Mouse (Mus musculus): ENCODE results near the gene P2rx5.

Gene P2rx5

DNA sequence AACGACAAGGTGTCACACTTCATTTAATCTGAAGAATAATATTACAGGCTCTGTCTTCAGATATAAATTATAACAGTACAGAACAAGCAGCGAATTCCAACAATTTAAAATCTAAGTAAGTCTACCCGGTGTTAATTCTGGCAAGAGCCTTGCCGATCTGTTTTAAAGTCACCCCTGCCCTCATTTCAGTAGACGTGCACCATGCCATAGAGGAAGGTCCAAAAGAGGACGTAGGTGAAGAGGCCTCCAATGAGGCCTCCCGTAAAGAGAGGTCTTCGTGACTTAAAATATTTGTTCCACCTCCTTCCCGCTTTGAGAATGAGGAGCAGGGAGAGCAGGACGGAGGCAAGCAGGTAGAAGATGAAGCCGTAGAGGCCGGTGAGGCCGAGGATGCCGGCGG lies 16.0 kb downstream of the P2rx5 start:
- no peak for DNase-seq

DNA sequence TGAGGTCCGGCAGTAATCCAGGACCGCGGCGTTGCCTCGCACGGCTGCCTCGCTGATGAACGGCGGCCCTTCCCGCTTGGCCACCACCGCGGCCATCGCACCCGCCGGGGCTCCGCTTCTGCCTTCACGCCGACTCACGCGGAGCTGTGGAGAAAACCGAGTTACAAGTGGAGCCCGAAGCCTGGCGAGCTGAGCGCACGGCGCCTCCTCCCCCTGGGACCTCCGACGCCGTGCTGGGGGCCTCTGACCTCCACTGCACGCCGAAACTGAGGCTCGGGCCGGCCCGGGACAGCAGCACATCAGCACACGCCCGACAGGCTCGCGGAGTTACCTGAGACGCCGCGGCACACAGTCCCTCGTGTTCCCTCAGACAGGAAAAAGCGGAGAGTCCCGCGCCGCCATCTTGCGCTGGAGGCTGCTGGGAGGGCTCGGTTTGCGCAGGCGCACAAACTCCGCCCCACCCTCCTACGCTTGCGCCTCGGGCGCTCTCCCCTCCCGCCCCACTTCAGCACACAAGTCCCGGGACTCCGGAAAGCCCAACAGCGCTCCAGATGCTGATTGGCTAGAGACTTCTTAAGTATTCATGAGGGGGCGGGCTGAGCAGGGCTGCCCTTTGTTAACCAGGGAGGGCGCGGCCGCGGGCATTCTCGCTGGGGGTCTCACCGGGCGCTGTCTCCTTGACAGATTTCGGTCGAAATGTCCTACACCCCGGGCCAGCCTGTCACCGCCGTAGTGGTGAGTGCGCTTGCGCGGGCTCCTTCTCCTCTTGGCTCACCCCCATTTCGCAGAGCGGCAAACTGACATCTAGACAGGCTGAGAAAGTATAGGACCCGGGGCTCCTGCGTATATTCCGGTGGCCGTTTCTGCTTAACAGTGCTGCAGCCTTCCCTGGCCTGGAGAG lies 16.6 kb downstream of the P2rx5 start, which contains the start of the genes Emc6 and Tax1bp3:
TSS of gene Emc6 (minus strand) at position 430 of the 901 bp plus-strand sequence.
TSS of gene Tax1bp3 (plus strand) at position 476 of the 901 bp plus-strand sequence.
- peak; percentile 96 for DNase-seq

DNA sequence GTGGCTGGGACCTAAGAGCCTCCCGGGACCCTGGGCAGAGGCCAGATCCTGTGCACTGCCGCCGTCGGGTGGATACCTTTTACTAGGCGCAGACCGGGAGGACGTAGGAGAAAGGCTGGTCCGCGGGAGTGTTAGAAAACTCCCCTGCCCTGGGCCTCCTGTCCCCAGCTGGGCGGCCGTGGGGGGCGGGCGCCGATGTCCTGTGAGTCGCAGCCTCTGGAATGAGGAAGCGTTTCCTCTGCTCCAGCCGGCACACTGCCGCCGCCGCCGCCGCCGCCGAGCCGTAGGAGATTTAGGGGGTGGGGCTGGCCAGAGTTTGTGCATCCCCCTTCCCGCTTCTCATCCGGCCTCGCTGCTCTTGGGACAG lies 17.3 kb downstream of the P2rx5 start:
- peak; percentile 30 for DNase-seq

DNA sequence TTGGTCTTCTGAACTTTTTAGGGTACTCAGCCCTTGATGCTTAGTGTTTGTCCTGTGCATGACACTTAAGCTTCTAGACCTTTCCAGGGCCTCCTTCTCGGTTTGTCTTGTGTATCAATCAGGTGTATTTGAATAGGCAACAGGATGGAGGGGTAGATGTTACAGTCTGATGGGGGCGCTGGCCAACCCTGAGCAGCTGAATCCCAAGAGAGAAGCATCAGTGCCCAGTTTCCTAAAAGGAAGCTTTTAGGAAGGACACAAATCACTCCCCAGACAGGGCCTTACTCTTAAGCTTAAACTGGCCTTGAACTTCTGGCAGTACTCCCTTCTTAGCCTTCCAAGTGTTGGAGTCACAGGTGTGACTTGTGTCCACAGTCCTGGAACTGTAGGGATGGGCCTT lies 17.7 kb downstream of the P2rx5 start:
- no peak for DNase-seq

DNA sequence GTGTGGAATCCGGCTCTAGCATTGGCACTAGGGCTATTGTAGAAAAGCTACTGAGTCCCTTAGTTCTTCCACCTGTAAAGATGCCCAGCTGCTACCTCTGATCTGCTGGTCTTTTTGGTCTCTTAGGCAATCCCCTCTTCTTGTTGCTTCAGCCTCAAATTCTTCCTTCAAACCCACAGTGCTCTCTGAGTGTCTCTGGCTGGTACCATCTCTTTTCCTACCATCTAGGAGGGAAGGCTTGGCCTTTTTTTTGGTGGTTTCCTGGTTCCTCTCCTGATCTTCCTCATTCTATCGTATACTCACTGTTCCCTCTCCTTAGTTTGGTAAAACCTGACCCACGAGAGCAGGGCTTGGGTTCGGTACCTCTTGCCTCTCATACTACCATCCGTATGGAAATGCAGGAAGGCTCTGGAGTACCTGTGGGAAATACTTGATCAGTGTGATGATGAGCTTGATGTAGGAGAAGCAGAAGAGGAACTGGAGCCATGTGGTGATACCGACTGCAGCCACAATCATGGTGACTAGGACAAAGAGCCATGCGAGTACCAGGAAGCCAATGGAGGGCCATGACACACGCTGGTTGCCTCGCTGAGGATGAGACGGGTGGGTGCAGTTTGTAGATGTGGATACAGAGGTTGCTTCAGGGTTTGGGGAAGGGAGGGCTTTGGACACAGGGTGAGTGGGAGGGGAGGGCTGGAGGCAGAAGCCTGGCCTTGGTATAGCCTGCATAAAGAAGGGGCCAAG lies 25.8 kb downstream of the P2rx5 start:
- no peak for DNase-seq

DNA sequence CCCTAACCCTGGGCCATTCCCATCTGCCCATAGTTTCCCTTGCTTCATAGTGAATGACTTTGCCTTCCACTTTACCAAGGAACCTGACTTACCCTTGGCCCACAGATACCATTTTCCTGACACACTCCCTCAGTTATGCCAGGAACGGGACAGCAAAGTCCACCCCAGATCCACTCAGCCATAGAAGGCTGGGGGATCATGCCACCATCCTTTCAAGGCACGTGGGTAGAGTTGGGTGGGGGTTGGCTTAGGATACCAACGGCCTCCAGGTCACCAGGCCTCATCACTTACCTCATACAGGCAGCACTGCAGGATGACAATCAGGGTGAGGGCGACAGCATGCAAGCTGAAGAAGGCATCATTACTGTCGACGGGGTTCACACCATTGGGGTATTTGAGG lies 27.0 kb downstream of the P2rx5 start:
- DNase-seq: no peak

DNA sequence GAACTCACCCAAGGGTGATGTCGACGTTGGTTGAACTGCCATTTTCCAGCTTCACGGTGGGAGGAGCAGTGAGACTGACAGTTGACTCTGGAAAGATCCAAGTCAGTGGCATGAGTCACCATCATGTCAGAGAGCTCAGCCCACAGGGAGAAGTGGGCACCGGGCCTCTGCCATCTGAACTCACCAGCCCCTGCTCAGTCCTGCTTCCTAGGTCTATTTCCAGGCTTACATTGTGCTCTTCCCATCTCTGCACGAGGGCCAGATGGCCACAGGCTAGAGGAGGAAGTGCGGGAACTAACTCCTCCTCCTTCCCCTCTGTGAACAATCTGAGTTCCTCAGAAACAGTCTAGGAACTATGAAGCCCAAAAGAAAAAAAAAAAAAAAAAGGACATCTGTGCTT lies 32.8 kb downstream of the P2rx5 start:
- peak; percentile 25 for DNase-seq

DNA sequence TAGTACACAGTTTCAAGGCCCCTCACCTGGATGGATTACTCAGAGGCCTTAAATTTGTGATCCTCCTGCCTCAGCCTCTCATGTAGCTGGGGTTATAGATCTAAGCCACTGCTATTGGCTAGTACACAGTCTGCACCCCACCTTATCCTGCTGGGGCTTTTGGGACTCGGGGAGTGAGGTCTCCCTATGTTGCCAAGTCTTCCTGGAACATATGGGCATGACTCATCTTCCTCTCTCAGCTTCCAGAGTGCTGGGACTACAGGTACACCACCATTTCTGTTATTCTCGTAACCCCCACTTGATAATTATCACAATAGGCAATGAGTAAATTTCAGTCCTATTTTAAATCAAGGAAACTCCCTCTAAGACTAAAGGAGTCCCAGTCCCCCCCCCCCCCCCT lies 34.2 kb downstream of the P2rx5 start:
- peak; percentile 21 for DNase-seq

DNA sequence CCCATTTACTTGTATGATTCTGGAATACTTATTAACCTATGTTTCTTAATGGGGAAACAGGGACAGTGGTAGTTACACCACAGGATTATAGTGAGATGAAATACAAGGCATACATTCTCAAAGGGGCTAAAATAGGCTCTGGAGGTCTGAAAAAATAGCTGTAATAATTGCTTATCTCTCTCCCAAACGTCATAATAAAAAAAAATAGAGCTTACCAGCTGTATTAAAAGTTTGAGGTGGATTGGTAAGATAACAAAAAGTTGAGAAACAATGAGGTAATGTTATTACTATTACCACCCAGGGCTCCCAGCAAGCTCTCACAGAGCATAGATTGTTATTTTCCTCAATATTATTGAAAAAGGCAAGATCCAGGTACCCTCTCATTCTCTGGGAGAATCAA lies 38.0 kb downstream of the P2rx5 start:
- no peak for DNase-seq

DNA sequence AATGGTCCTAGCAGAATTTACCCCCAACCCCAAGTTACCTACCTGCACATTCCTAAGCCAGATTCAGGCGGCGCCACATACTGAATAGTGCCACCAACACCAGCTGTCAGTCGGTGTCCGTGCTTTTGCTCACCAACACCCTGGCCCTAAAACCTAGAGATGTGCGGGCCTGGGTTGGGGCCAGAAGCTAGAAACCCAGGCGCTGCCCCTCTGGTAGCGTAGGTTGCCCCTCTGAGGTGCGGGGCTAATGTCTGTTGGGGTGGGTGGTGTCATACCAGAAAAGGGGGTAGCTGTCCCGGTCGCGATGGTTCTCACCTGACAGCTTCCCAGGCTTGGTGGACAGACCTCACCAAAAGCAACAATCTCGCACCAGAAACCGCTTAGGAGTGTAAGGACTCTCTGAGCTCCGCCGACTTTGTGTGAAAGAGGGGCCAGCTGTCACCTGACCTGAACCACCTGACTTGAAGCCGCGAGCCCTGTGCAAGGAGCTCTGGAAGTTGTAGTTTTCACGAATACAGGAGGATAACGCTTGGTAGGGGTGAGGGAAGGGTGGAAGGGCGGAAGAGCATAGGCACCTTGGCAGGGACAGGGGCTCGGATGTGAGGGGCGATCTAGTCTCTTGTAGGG lies 38.5 kb downstream of the P2rx5 start, which contains the start of gene Ctns:
TSS of gene Ctns (minus strand) at position 440 of the 627 bp plus-strand sequence.
- DNase-seq: peak; percentile 91

DNA sequence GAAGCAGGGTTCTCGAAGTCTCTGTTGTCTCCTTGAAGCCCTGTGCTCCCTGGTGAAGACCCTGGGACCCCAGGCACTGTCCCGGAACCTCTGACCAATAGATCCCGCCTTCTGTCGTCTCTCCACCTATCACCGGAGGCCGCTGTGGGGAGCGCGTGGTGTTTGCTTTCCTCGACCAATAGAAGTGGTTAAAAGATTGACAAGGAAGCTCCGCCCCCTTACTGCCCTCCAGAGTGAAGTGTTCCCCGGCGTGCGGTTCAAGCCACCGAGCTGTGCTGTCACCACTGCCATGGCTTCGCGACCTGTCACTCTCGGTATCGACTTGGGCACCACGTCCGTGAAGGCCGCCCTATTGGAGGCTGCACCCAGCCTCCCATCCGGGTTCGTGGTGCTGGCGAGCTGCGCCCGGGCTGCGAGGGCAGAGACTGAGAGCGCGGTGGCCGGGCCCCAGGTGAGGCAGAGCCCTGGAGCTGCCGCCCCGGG lies 39.0 kb downstream of the P2rx5 start, which contains the start of gene Shpk:
TSS of gene Shpk (plus strand) at position 231 of the 483 bp plus-strand sequence.
- peak; percentile 96 for DNase-seq

DNA sequence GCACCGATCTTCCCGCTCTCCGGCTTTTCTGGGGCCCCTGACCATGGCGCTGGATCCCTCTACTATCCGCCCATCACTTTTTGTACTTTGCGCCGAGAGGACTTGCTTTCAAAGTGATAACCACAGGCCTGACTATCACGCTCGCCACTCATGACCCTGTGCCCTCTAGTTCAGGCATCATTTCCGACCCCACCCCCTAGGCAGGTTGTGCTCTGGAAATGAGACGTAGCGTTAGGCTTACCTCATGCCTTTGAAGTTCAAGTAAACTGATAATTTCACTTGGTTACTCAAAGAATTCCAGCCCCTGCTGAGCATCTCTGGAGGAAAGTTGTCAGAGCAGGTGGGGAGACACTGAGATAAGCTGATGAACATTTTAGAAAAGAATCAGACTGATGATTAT lies 39.7 kb downstream of the P2rx5 start:
- DNase-seq: no peak

DNA sequence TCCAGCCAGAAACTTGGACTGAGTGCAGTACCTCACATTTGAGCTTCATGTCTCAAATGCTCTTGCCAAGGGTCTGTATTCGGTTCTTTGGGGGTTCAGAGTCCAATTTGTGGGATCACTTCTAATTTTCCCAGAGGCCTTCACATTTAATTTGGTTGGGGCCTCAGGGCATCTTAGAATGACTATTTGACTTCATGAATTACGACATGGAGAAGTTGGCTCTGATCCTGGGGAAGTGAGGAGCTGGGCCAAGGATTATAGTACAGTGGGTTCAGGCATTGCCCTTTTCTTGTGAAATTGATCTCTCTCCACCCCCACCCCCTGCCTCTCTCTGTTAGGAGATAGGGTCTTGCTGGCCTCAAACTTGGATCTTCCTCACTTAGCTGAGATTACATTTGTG lies 40.8 kb downstream of the P2rx5 start:
- DNase-seq: no peak

DNA sequence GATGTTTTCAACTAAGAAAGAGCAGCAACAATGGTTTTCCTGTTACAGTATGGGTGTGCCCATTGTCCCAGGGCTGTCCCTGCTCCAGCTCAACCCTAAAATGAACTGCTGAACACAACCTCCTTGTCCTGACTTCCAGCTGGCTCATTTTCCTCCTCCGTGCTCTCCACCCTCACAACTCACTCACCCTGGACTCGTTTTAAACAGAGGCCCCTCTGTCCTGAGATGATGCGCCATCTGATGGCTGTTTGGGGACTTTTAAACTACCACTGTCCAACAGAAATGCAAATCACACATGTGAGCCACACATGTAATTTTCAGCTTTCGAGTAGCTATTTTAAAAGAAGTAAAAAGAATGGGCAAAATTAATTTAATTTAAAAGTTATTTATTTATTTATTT lies 41.4 kb downstream of the P2rx5 start:
- no peak for DNase-seq

DNA sequence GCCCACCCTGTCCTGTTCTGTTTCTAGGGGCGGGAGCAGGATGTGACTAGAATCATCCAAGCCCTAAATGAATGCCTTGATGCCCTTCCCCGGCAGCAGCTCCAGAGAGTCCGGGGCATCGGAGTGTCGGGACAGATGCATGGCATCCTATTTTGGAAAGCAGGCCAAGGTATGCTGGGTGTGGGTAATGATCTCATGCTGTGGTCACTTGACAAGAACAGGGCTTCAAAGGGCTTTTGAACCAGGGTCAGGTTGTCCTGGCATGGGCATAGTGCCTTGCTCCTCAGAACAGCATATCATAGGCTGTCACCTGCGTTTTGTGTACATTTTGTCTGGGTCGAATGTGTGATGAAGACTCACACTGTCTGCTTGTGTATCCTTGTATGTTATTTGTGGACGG lies 43.7 kb downstream of the P2rx5 start:
- DNase-seq: no peak

DNA sequence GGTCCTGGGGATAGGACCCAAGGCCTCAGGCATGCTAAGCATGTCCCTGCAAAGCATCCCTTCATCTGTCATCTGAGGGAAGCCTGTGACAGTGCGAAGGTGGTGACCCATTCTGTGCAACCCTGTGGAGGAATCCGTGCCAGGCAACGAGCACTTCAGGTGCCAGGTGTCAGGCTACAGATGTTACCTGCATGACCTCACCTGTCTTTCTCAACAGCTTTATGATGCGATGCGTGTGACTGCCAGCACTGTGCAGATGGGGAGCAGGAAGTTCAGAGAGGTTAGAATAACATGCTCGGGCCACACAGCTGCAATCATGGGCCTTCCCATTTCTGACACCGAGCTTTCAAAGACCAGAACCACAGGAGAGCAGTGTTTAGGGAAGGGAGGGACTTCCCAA lies 45.0 kb downstream of the P2rx5 start:
- DNase-seq: no peak

DNA sequence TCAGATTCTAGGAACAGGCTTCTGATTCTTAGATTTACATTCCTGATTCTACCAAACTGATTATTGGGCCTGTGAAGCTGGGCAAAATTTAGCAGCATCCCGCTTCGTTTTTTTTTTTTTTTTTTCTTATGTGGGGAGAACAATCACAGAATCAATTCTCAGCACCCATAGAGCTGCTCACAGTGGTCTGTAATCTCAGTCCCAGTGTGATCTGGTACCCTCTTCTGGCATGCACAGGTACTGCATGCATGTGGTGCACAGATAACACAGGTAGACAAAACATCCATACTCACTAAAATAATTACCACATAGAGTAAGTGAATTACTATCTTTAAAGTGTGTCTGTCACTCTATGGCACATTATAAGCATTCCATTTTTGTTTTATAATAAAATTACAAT lies 47.4 kb downstream of the P2rx5 start:
- DNase-seq: no peak

DNA sequence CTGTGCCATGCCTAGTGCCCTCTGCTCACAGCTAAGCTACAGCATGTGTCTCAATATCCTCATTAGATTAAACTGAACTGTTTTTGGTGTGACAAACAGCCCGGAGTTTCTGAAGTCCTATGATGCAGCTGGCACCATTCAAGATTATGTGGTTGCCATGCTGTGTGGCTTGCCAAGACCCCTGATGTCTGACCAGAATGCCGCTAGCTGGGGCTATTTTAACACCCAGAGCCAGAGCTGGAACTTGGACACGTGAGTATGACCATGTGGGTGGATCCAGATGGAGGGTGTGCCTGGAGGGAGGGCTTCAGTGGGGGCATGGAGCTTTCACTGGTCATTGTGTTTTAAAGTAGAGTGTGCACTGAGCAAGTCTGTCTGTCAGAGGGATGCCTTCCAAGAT lies 53.7 kb downstream of the P2rx5 start:
- no peak for DNase-seq

DNA sequence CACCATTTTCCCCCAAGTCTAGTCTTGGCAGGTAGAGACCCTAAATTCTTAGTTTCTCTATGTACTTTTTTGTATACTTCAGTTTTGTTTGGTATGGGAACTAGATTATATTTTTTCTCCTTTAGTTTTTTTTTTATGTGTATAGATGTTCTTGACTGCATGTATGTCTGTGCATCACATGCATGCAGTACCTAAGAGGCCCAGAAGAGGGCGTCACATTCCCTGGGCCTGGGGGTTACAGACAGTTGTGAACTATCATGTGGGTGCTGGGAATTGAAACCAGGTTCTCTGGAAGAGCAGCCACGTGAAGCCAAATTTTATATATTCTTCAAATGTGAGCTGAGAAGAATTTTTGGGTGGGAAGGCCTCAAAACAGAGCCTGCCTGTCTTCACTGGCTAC lies 59.5 kb downstream of the P2rx5 start:
- no peak for DNase-seq

DNA sequence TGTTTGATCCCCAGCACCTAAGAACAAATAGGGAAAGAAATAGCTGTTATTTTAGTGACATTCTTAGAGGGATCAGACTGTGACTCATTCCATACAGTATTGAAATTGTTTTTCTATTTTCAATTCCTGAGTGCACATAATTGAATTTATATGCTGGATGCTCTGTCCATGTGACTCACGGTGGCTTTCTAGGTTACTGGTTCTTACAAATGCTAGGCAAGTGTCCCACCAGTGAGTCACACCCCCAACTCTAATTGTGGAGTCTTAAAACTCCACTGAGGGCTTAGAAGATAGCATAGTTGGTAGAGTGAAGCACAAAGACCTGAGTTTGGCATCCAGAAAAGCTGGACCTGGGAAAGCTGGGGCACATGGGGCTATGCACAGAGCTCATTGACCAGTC lies 60.4 kb downstream of the P2rx5 start:
- no peak for DNase-seq

All from right cerebral cortex, adult 18-20 months (tissue).